Mouse (Mus musculus) embryonic facial prominence, embryonic 10.5 days (tissue): ENCODE results near the gene Fxyd3. TPM values are rescaled to one million over a fixed set of nuclear protein-coding genes. Genes with fewer than 3 reads are reported as not detected.

Experiments
- DNase-seq: peaks from one replicate; pipeline ENCODE4 v3.0.0-alpha.2; 2017; ENCODE audit warnings: low spot score
- H3K27ac ChIP-seq: fragments of 300-500 bp; sonication (generic); replicated peaks from 2 replicates; pipeline ENCODE4 v1.5.1; 2016; ENCODE audit warnings: mild to moderate bottlenecking
- H3K27me3 ChIP-seq: fragments of 300-500 bp; sonication (generic); replicated peaks from 2 replicates; pipeline ENCODE4 v1.6.1; 2016; ENCODE audit warnings: low read depth, mild to moderate bottlenecking; ENCODE audit not compliant: poor library complexity, severe bottlenecking
- H3K36me3 ChIP-seq: fragments of 300-500 bp; sonication (generic); replicated peaks from 2 replicates; pipeline ENCODE4 v1.6.1; 2016; ENCODE audit warnings: mild to moderate bottlenecking, moderate library complexity
- H3K4me1 ChIP-seq: fragments of 300-500 bp; sonication (generic); 2 replicates; pipeline ENCODE4 v1.6.1; 2016
- H3K4me3 ChIP-seq: fragments of 300-500 bp; sonication (generic); 2 replicates; pipeline ENCODE4 v1.5.1; 2016; ENCODE audit warnings: mild to moderate bottlenecking, moderate library complexity
- H3K9me3 ChIP-seq: fragments of 300-500 bp; sonication (generic); 2 replicates; pipeline ENCODE4 v1.6.1; 2016; ENCODE audit warnings: mild to moderate bottlenecking
- WGBS: fragments of 180-500 bp; shearing (Covaris S2); methylation state at CpG from one replicate; pipeline ENCODE4 v1.1.7; 2016; 5-methylcytosine and 5-hydroxymethylcytosine counted together
- polyA plus RNA-seq: library from polyadenylated mRNA; unstranded; fragments of >200 nt; fragmentation: Nextera tagmentation; extraction: Ambion mirVana; gene quantifications from 2 replicates; pipeline ENCODE4 v1.2.1, GENCODE M21; 2016

Fxyd3 gene
- polyA plus RNA-seq, 1 experiment from 2014 or later: 8.8 TPM

DNA sequence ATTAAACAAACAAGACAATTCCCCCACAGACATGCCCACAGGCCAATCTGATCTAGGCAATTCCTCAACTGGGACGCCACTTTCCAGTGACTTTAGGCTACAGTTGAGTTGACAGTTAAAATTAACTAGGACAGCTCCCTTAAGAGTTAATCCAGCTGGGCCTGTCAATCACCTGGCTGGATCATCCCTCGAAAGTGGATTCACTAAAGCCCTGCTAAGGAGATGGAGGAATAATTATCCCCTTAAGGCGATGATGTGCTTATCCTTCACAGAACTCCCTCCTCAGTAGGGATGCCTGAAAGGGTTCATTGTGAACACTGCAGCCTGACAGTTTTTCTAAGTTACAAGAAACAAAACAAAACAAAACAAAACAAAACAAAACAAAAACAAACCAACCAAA is 4.1 kb upstream of the Fxyd3 start:
- no peaks in the 10 kb centered on the region for H3K9me3 ChIP-seq
- H3K4me3 ChIP-seq: no peak overlapping the region
- WGBS: 30% methylated on average over 3 of the region's 3 CpGs
- H3K4me1 ChIP-seq: peaks cover 54% of the 10 kb centered on the region
- H3K27ac ChIP-seq: no peak overlapping the region
- DNase-seq: no peak
- H3K27me3 ChIP-seq: no peaks in the 10 kb centered on the region
- H3K36me3 ChIP-seq: no peaks in the 10 kb centered on the region

DNA sequence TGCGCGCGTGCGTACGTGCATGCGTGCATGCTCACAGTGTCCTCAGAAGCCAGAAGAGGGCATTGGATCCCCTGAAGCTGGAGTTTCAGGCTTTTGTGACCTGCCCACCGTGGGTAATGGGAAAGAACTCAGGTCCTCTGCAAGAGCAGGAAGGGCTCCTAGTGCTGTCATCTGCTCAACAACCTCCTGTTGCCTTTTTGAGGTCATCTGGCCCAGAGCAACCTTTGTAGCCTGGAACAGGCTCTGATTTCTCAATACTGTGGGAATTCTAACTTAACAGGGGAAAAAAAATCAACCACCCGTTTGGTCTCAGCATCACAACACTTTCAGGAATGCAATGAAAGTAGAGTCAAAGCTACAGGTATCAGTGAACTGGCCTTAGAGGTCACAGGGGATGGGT is 3.2 kb upstream of the Fxyd3 start:
- no peak for DNase-seq
- 91% methylated on average over 8 of the region's 8 CpGs for WGBS
- Histone ChIP-seq H3K4me3 (no peak overlapping the region), H3K27me3 (no peaks in the 10 kb centered on the region), H3K27ac (no peak overlapping the region), H3K9me3 (no peaks in the 10 kb centered on the region), H3K4me1 (peaks cover 46% of the 10 kb centered on the region), H3K36me3 (no peaks in the 10 kb centered on the region)

DNA sequence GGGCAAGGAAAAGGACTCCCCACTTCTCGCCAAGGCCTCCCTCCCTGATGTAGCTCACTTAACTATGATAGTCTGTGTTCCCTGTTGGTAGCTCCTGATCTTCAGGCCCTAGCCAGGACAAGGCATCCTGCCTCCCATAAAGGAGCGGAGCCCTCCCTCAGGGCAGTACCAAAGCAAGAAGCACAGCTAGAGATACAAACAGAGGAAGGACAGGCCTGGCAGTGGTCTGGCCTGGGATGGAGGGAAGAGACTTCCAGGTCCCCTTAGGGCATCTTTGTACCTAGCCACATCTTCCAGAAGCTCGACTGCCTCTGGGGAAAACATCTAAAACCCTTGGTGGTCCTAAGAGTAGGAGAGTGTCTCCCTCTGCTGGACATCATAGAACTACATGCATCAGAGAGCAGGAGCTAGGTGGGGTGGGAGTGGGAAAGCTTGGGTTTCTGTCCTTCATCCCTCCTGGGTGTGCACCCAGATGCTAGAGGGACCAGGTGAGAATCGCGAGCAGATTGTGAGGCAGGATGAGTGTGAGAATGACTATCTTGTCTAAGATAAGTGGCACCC is 1.5 kb upstream of the Fxyd3 start:
- H3K36me3 ChIP-seq: no peaks in the 10 kb centered on the region
- peaks cover 30% of the 10 kb centered on the region for H3K4me1 ChIP-seq
- H3K27me3 ChIP-seq: no peaks in the 10 kb centered on the region
- H3K9me3 ChIP-seq: no peaks in the 10 kb centered on the region
- 34% methylated on average over 5 of the region's 5 CpGs for WGBS
- no peak overlapping the region for H3K4me3 ChIP-seq
- peak overlapping the region; percentile 69 for H3K27ac ChIP-seq
- DNase-seq: peak; percentile 50

DNA sequence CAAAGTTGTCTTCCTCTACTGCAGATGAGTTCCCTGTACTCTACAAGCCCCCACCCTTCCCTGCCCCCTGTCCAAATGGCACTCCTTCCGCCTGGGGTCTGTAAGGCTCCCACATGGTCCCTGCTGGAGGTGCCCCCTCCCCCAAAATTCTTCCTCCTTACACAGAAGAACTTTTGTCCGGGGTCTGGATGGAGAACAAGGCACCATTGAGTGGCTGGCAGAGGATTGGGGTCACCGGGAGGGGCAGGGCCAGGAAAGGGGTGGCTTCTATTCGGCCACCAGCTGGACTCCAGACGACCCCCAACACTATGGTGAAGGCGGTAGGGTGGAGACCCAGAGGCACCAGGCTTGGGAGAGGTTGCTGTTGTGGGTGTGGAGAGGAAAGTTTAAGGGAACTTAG is 966 bp upstream of the Fxyd3 start:
- no peak overlapping the region for H3K4me3 ChIP-seq
- H3K27ac ChIP-seq: peak overlapping the region; percentile 69
- H3K27me3 ChIP-seq: no peaks in the 10 kb centered on the region
- peaks cover 27% of the 10 kb centered on the region for H3K4me1 ChIP-seq
- H3K9me3 ChIP-seq: no peaks in the 10 kb centered on the region
- 27% methylated on average over 6 of the region's 6 CpGs for WGBS
- DNase-seq: peak; percentile 43
- H3K36me3 ChIP-seq: no peaks in the 10 kb centered on the region

DNA sequence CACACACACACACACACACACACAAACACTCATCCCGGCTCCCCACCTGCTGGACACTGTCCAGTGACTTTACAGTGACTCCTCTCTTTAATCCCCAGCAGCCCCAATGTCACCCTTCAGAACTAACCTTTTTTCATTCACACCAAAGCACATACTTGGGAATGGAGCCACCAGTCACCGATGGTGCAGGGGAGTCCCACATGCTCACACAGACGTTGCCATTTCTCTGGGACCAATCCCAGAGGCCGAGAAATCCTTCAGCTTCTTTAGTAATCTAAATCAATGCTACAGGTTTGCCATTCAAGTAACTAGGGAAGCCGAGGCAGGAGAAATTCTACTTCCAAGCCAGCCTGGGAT is 1.8 kb downstream of the Fxyd3 start:
- Histone ChIP-seq H3K27me3 (no peaks in the 10 kb centered on the region), H3K27ac (0 out of 2 replicates have a peak overlapping the region, but pooled peaks have one; percentile 10), H3K4me1 (peaks cover 27% of the 10 kb centered on the region), H3K9me3 (no peaks in the 10 kb centered on the region), H3K4me3 (no peak overlapping the region), H3K36me3 (no peaks in the 10 kb centered on the region)
- 79% methylated on average over 5 of the region's 5 CpGs for WGBS
- DNase-seq: no peak

DNA sequence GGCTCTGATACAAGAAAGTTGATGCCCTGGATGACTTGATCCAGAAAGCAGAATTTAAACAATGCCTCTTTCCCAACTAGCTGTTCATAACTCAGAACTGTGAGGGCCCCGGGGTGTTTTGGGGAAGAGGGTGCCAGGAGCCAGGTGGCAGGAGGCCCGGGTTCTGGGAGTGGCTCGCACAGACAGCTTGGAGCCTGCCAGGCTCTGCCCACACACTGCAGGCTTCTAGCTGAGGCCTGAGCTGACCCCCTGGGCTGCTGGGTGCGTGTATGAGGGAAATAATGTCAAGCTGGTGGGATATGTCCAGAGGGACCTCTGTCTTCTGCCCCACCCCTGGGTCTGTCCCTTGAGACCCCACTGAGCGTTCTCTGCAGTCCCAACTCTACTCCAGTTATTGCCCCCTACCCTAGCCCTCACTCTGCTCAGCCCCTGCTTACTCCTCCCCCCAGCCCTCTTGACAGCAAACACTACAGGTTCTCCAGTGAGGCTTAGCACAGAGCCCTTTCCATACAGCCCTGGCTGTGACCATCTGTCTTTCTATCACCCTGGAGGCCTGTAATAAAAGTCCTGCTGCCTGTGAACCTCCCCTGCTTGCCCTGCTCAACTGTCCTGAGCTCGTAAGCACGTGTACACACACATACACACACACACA is 2.3 kb downstream of the Fxyd3 start:
- H3K9me3 ChIP-seq: no peaks in the 10 kb centered on the region
- H3K27me3 ChIP-seq: no peaks in the 10 kb centered on the region
- 68% methylated on average over 7 of the region's 7 CpGs for WGBS
- 0 out of 2 replicates have a peak overlapping the region, but pooled peaks have one; percentile 10 for H3K27ac ChIP-seq
- DNase-seq: no peak
- no peaks in the 10 kb centered on the region for H3K36me3 ChIP-seq
- no peak overlapping the region for H3K4me3 ChIP-seq
- H3K4me1 ChIP-seq: peaks cover 27% of the 10 kb centered on the region

DNA sequence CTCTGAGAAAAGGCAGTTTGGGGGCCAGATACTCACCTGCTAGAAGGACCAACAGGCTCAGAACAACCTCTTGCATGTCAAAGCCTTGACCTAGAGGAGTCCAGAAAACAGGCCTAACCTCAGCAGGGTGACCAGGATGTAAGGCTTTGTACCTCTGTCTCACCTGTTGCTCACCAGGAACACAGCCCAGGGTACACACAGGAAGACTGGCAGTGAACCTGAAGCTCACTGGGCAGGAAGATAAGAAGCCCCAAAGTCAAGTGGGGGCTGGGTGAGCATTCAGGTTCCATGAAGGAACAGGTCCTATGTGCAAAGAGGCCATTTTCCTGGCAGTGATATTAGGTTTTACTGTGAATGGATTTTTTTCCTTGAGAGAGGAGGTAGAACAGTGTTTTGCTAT is 3.0 kb downstream of the Fxyd3 start:
- no peaks in the 10 kb centered on the region for H3K27me3 ChIP-seq
- H3K9me3 ChIP-seq: no peaks in the 10 kb centered on the region
- H3K36me3 ChIP-seq: no peaks in the 10 kb centered on the region
- no peak overlapping the region for H3K27ac ChIP-seq
- H3K4me3 ChIP-seq: no peak overlapping the region
- DNase-seq: no peak
- H3K4me1 ChIP-seq: peaks cover 27% of the 10 kb centered on the region

DNA sequence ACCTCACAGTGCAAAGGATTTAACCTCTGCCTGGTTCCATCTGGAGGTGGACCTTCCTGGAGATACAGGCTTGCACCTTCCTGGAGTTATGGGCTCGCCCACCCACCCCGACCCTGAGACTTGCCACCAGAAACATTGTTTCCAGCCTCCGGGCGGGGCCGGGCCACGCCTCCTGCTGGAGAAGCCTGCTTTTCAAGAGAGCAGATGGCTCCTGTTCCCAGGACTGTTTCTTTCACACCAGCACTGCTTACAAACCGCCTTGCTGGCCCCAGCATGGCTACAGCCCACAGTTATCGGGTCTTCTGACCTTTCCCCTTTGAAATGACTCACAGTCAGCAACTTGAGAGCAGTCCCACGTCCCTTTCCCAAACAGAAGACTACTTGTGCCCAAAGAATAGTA is 4.2 kb downstream of the Fxyd3 start:
- 54% methylated on average over 9 of the region's 9 CpGs for WGBS

DNA sequence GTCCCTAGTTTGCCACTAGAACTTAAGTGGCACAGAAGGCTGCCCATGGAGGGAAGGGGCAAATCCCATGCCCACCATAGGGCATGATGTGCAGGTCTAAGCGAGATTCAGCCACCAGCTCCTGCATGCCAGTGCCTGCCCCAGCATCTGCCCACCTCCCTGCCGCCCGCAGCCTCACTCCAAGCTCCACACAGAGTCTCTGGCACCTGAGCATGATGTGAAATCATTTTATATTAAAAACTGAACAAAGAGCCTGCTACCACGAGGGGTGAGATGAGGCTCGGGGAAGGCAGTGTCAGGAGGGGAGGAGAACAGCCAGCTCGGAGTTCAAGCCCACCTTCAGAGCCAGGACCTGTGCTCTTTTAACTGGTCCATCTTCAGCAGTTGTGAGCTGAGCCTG is 6.2 kb downstream of the Fxyd3 start:
- H3K4me3 ChIP-seq: no peak overlapping the region
- DNase-seq: no peak
- H3K9me3 ChIP-seq: no peaks in the 10 kb centered on the region
- no peak overlapping the region for H3K27ac ChIP-seq
- H3K36me3 ChIP-seq: no peaks in the 10 kb centered on the region
- H3K27me3 ChIP-seq: no peaks in the 10 kb centered on the region
- WGBS: 88% methylated on average over 6 of the region's 6 CpGs
- peaks cover 11% of the 10 kb centered on the region for H3K4me1 ChIP-seq

More for the DNA sequence above, 4.2 kb downstream of the Fxyd3 start:
- Histone ChIP-seq H3K4me1 (peaks cover 18% of the 10 kb centered on the region), H3K9me3 (no peaks in the 10 kb centered on the region), H3K27ac (peak overlapping the region; percentile 30; the same call in 1 of the 2 replicates), H3K27me3 (no peaks in the 10 kb centered on the region), H3K4me3 (no peak overlapping the region), H3K36me3 (no peaks in the 10 kb centered on the region)
- no peak for DNase-seq

DNA sequence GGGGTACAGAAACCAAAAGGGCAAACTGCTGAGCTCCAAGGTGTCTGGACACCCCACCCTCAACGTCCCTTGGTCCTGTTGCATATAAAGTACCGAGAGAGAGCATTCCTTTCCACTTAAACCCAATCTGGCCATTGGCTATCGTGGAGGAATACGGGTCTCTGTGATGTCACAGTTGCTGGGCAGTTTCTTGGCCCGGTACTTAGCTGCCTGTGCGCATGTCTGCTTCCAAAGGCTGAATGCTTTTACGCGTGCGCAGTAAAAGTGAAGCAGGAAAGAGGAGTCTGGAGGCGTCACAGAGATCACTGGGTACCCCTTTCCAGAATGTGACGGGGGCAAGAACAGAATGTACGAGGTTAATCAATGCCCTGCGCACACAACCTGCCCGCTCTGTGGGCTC is 7.0 kb downstream of the Fxyd3 start:
- WGBS: 88% methylated on average over 14 of the region's 14 CpGs
- Histone ChIP-seq H3K4me3 (no peak overlapping the region), H3K9me3 (no peaks in the 10 kb centered on the region), H3K36me3 (no peaks in the 10 kb centered on the region), H3K27ac (no peak overlapping the region), H3K4me1 (peaks cover 11% of the 10 kb centered on the region), H3K27me3 (no peaks in the 10 kb centered on the region)
- no peak for DNase-seq

DNA sequence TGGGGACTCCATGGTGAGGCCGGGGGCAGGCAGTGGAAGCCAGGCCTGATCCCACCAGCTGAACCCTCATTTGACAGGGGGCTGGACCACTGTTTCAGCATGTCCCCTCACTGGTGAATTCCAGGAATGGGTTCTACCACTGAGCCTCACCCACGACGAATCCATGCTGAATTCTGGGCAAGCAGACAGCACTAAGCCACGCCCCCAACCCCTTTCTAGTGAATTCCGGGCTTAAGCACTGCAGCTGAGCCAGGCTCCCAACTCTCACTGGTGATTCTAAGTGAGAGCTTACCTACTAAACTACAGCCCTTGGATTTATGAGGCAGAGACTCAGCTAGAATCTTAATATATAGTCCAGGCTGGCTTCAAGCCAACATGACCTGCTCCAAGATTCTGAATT is 8.7 kb downstream of the Fxyd3 start:
- H3K4me3 ChIP-seq: no peak overlapping the region
- DNase-seq: no peak
- H3K27me3 ChIP-seq: no peaks in the 10 kb centered on the region
- H3K9me3 ChIP-seq: no peaks in the 10 kb centered on the region
- WGBS: 49% methylated on average over 5 of the region's 5 CpGs
- H3K27ac ChIP-seq: no peak overlapping the region
- H3K36me3 ChIP-seq: no peaks in the 10 kb centered on the region
- peaks cover 11% of the 10 kb centered on the region for H3K4me1 ChIP-seq

DNA sequence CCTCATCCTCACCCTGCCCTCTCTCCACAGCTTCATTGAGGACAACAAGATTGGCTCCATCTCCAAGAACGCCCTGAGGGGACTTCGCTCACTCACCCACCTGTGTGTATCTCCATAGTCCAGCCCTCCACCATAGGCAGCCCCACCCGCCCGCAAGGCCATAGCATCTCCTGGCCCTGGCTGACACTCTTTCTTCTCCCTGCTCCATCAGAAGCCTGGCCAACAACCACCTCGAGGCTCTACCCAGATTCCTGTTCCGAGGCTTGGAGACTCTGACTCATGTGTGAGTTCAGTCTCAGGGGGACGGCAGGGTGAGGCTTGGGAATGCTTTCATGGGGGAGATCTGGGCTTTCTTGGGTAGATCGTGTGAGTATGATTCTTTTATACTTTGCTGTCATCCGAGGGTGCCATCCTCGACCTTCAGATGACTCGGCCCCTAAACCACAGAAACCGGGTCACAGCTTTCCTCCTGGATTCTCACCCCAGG is 13.4 kb downstream of the Fxyd3 start:
- Histone ChIP-seq H3K36me3 (no peaks in the 10 kb centered on the region), H3K9me3 (no peaks in the 10 kb centered on the region), H3K27me3 (no peaks in the 10 kb centered on the region), H3K27ac (no peak overlapping the region), H3K4me3 (no peak overlapping the region), H3K4me1 (peaks cover 19% of the 10 kb centered on the region)
- 89% methylated on average over 12 of the region's 12 CpGs for WGBS
- no peak for DNase-seq

DNA sequence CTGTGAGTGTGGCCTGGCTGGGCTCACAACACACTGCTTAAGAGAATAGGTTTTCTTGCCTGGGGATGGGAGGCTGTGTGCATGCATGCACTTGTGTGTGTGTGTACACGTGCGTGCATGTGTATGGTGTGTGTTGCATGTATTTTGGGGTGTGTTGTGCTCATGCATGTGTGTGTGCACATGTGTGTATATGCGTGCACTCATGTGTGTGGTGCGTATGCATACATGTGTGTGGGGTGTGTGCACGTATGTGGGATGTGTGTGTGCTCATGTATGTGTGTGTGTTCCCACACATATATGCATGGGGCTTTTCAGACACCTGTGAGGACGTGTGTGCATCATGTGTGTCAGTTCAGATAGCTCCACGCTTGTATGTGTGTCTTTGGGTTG is 15.9 kb downstream of the Fxyd3 start:
- peak overlapping the region; percentile 60; the same call in 1 of the 2 replicates for H3K27ac ChIP-seq
- no peak for DNase-seq
- H3K4me1 ChIP-seq: peaks cover 18% of the 10 kb centered on the region
- no peaks in the 10 kb centered on the region for H3K9me3 ChIP-seq
- 0 out of 2 replicates have a peak, but pooled peaks cover under 1% of the 10 kb centered on the region for H3K27me3 ChIP-seq
- H3K36me3 ChIP-seq: no peaks in the 10 kb centered on the region
- H3K4me3 ChIP-seq: peak overlapping the region; percentile 15; the same call in 1 of the 2 replicates
- WGBS: 88% methylated on average over 7 of the region's 7 CpGs
